In genomic region chr12:71880987-71881386, GRCm38 (mm10) we compare ENCODE assay signal across 21 mouse cellular contexts. TPM values are rescaled to one million over a fixed set of nuclear protein-coding genes. Genes with fewer than 3 reads are reported as not detected.
DNase-seq lines count a peak whose midpoint lies in the region; ATAC-seq lines count a peak whose summit lies in the region.
"Had no signal": no experiment of that assay in that cellular context is flagged by ENCODE, and none has a peak within 500 bp of the region (broad histone marks: within the 10 kb centered on the region; RNA-seq: fewer than 3 reads in every experiment).

No protein-coding gene starts in this region.

- no peak for DNase-seq in heart, adult 11 months
- peak; percentile 47 for DNase-seq in layer of hippocampus, adult 9-11 months
- no peak for DNase-seq in layer of hippocampus, adult 11-12 months (ENCODE audit: low spot score)
- DNase-seq in right cerebral cortex, adult 18-20 months: peak; percentile 38
- no peak for DNase-seq in right cerebral cortex, adult 2 months (ENCODE audit: low spot score in 2 of 2)
- DNase-seq: adrenal gland, postnatal 14 days; cerebellum, adult 18-20 months; cerebellum, adult 9-11 months; cerebellum, postnatal 36 days; gastrocnemius, postnatal 14 days; heart, postnatal 36 days had no signal

- H3K36me3 ChIP-seq in heart, embryonic 13.5 days: 0 out of 2 replicates have a peak, but pooled peaks cover under 1% of the 10 kb centered on the region
- H3K36me3 ChIP-seq in hindbrain, embryonic 16.5 days (ENCODE audit: control insufficient read depth, insufficient read depth, low read length): no peaks in the 10 kb centered on the region
- H3K36me3 ChIP-seq: embryonic facial prominence, embryonic 13.5 days; hindbrain, embryonic 12.5 days had no signal

- peak overlapping the region; percentile 95; the same call in 1 of the 2 replicates for H3K27ac ChIP-seq in heart, embryonic 13.5 days (replicated peaks)
- no peak overlapping the region for H3K27ac ChIP-seq in hindbrain, embryonic 16.5 days (ENCODE audit: low read depth, low read length)
- H3K27ac ChIP-seq: embryonic facial prominence, embryonic 13.5 days; heart, embryonic 10.5 days; hindbrain, embryonic 12.5 days; hindbrain, postnatal 0 days had no signal

- no peak overlapping the region for H3K4me3 ChIP-seq in heart, embryonic 13.5 days
- no peak overlapping the region for H3K4me3 ChIP-seq in hindbrain, embryonic 16.5 days (ENCODE audit: low read length)
- H3K4me3 ChIP-seq: embryonic facial prominence, embryonic 13.5 days; heart, embryonic 10.5 days; hindbrain, embryonic 12.5 days had no signal

- peaks cover 98% of the 10 kb centered on the region for H3K4me1 ChIP-seq in heart, embryonic 13.5 days
- peaks cover 12% of the 10 kb centered on the region for H3K4me1 ChIP-seq in hindbrain, embryonic 16.5 days (ENCODE audit: control insufficient read depth, insufficient read depth, low read depth, low read length)

- H3K9ac ChIP-seq in heart, embryonic 13.5 days: no peak overlapping the region
- no peak overlapping the region for H3K9ac ChIP-seq in hindbrain, embryonic 16.5 days (ENCODE audit: low read depth, low read length)
- H3K9ac ChIP-seq: embryonic facial prominence, embryonic 13.5 days; hindbrain, embryonic 12.5 days had no signal

- H3K9me3 ChIP-seq in heart, embryonic 13.5 days: no peaks in the 10 kb centered on the region
- no peaks in the 10 kb centered on the region for H3K9me3 ChIP-seq in hindbrain, embryonic 16.5 days (ENCODE audit: control insufficient read depth, low read length)
- H3K9me3 ChIP-seq: embryonic facial prominence, embryonic 13.5 days; heart, embryonic 10.5 days; hindbrain, embryonic 12.5 days had no signal

- no peak for ATAC-seq in heart, embryonic 13.5 days (ENCODE audit: extremely low read depth, insufficient number of reproducible peaks, low FRiP score, low TSS enrichment)
- ATAC-seq in hindbrain, embryonic 16.5 days: no peak
- ATAC-seq: activated CD4-positive, CD25-positive, alpha-beta regulatory T cell, adult 4 months; forebrain, embryonic 14.5 days; hindbrain, postnatal 0 days; Patski had no signal

- WGBS in heart, embryonic 13.5 days: 64% methylated on average over 5 of the region's 5 CpGs
- WGBS in hindbrain, embryonic 16.5 days: 86% methylated on average over 5 of the region's 5 CpGs

- H3K4me2 ChIP-seq in heart, embryonic 13.5 days: no peak overlapping the region
- H3K4me2 ChIP-seq in hindbrain, embryonic 16.5 days (ENCODE audit: low read length): no peak overlapping the region
- H3K4me2 ChIP-seq: embryonic facial prominence, embryonic 13.5 days; hindbrain, embryonic 12.5 days had no signal

- H3K27me3 ChIP-seq in heart, embryonic 13.5 days (replicated peaks): no peaks in the 10 kb centered on the region
- H3K27me3 ChIP-seq in hindbrain, embryonic 16.5 days (replicated peaks; ENCODE audit: control insufficient read depth, insufficient read depth, low read length): no peaks in the 10 kb centered on the region
- H3K27me3 ChIP-seq: CH12.LX; embryonic facial prominence, embryonic 13.5 days; hindbrain, embryonic 12.5 days; Patski had no signal

RNA-seq across cellular contexts. Expression of gene Daam1, which starts 50.1 kb away (rescaled TPM):
- 18.5 and 18.6 TPM in 2 replicates for polyA plus RNA-seq in heart, embryonic 13.5 days (2015; fragmentation: Nextera tagmentation; extraction: Ambion mirVana)
- polyA plus RNA-seq in hindbrain, embryonic 16.5 days (2015; fragmentation: Nextera tagmentation; extraction: Ambion mirVana): 26.6 and 28.4 TPM in 2 replicates

Comparison
In these comparisons a context has a peak if more than half of its experiments do, and no peak if none do; other contexts are left out.
1. DNase-seq: peak in layer of hippocampus, adult 9-11 months (single experiment) and right cerebral cortex, adult 18-20 months (single experiment); none in heart, adult 11 months (single experiment), layer of hippocampus, adult 11-12 months (single experiment) and right cerebral cortex, adult 2 months (0 of 2).